Mouse (Mus musculus): ENCODE measurements at regions not wholly inside any gene's neighbourhood (a gene's known extent, or its start where the extent isn't known, plus 50 kb on each side); places are given as distances from the start of the nearest gene placed in this dataset.

GRCm38 (mm10) chr13:118849541-118849940 lies 179.9 kb downstream of the Fgf10 start:
- no peak for ATAC-seq
- H3K4me1 ChIP-seq (replicated peaks): no peaks in the 10 kb centered on the region
- H3K9me3 ChIP-seq: no peaks in the 10 kb centered on the region
- H3K9ac ChIP-seq: no peak overlapping the region
- no peak overlapping the region for H3K27ac ChIP-seq
- 85% methylated on average over 5 of the region's 5 CpGs for WGBS
- H3K36me3 ChIP-seq: no peaks in the 10 kb centered on the region
- H3K4me2 ChIP-seq (replicated peaks): no peak overlapping the region
- H3K4me3 ChIP-seq (replicated peaks): no peak overlapping the region
- H3K27me3 ChIP-seq (replicated peaks): no peaks in the 10 kb centered on the region

DNA sequence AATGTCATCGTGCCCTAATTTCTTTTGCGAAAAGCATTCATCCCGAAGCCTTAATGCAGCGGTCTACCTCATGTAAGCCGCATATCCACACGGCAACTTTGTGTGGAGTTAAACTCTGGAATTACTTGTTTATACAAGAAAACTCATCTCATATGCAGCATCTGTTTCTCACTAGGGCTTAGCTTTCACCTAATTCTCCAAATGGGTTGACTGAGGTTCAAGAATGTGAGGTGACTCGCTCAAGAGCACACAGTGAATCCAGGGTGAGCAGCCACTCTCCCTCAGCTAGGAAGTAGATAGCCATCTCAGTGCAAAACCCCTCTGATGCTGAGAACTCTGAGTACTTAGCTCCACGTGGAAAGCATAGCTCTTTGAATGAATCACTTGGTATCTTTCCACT lies 181.1 kb downstream of the Fgf10 start:
- ATAC-seq: no peak
- Histone ChIP-seq H3K4me2 (replicated peaks) (no peak overlapping the region), H3K27ac (no peak overlapping the region), H3K27me3 (replicated peaks) (no peaks in the 10 kb centered on the region), H3K36me3 (no peaks in the 10 kb centered on the region), H3K9ac (no peak overlapping the region), H3K4me1 (replicated peaks) (no peaks in the 10 kb centered on the region), H3K4me3 (replicated peaks) (no peak overlapping the region), H3K9me3 (no peaks in the 10 kb centered on the region)
- 83% methylated on average over 8 of the region's 8 CpGs for WGBS

DNA sequence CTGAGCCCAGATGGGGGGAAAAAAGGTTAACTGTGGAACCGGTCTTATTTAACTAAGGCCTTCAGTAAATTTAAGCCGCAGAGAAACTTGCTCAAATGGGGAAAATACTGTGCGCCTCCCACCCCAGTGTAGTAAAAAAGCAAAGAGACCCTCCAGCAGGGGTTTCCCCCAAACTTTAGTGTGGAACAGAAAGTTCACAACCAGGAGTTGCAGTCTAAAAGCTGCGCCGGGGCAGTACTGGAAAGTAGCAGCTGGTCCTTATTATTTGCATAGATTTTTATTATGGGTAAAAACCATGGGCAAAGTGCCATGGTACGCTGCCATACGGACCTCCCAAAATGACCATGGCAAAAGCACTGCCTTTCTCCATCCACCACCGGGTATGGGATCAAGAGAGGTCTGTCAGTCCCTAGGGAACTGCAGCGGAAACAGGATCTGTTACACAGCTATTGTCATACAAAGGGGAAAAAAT lies 216.8 kb downstream of the Fgf10 start:
- Histone ChIP-seq H3K27me3 (replicated peaks) (no peaks in the 10 kb centered on the region), H3K9me3 (no peaks in the 10 kb centered on the region), H3K36me3 (no peaks in the 10 kb centered on the region), H3K4me2 (replicated peaks) (no peak overlapping the region), H3K4me1 (replicated peaks) (no peaks in the 10 kb centered on the region), H3K4me3 (replicated peaks) (no peak overlapping the region), H3K27ac (no peak overlapping the region), H3K9ac (no peak overlapping the region)
- ATAC-seq: no peak
- WGBS: 78% methylated on average over 9 of the region's 9 CpGs

GRCm38 (mm10) chr13:118895079-118895478 lies 225.5 kb downstream of the Fgf10 start:
- 86% methylated on average over 4 of the region's 4 CpGs for WGBS
- Histone ChIP-seq H3K27ac (no peak overlapping the region), H3K4me2 (replicated peaks) (no peak overlapping the region), H3K27me3 (replicated peaks) (no peaks in the 10 kb centered on the region), H3K36me3 (no peaks in the 10 kb centered on the region), H3K4me3 (replicated peaks) (no peak overlapping the region), H3K9ac (no peak overlapping the region), H3K4me1 (replicated peaks) (no peaks in the 10 kb centered on the region), H3K9me3 (no peaks in the 10 kb centered on the region)
- ATAC-seq: no peak

GRCm38 (mm10) chr13:118901950-118902349 lies 232.4 kb downstream of the Fgf10 start:
- no peak for ATAC-seq

GRCm38 (mm10) chr13:118910351-118910750 lies 240.8 kb downstream of the Fgf10 start:
- Histone ChIP-seq H3K4me1 (replicated peaks) (no peaks in the 10 kb centered on the region), H3K4me3 (replicated peaks) (no peak overlapping the region), H3K9ac (no peak overlapping the region), H3K4me2 (replicated peaks) (no peak overlapping the region), H3K9me3 (no peaks in the 10 kb centered on the region), H3K36me3 (no peaks in the 10 kb centered on the region), H3K27me3 (replicated peaks) (no peaks in the 10 kb centered on the region), H3K27ac (no peak overlapping the region)
- 90% methylated on average over 2 of the region's 2 CpGs for WGBS
- ATAC-seq: no peak

More at GRCm38 (mm10) chr13:118901950-118902349, 232.4 kb downstream of the Fgf10 start:
- Histone ChIP-seq H3K27me3 (replicated peaks) (no peaks in the 10 kb centered on the region), H3K9me3 (no peaks in the 10 kb centered on the region), H3K4me1 (replicated peaks) (no peaks in the 10 kb centered on the region), H3K27ac (no peak overlapping the region), H3K36me3 (no peaks in the 10 kb centered on the region), H3K9ac (no peak overlapping the region), H3K4me3 (replicated peaks) (no peak overlapping the region), H3K4me2 (replicated peaks) (no peak overlapping the region)
- WGBS: 88% methylated on average over 2 of the region's 2 CpGs

- H3K4me1 ChIP-seq (replicated peaks): no peaks in the 10 kb centered on the region
- whole genome bisulfite sequencing: 84% methylated on average over 3 of the region's 3 CpGs
- no peaks in the 10 kb centered on the region for H3K36me3 ChIP-seq
- no peak overlapping the region for H3K4me2 ChIP-seq (replicated peaks)
- H3K4me3 ChIP-seq (replicated peaks): no peak overlapping the region
- no peaks in the 10 kb centered on the region for H3K27me3 ChIP-seq (replicated peaks)
- no peaks in the 10 kb centered on the region for H3K9me3 ChIP-seq
- H3K27ac ChIP-seq: no peak overlapping the region
- no peak for ATAC-seq
- no peak overlapping the region for H3K9ac ChIP-seq
Measured at GRCm38 (mm10) chr13:118940786-118941185, 271.2 kb downstream of the Fgf10 start.

- Histone ChIP-seq H3K9ac (no peak overlapping the region), H3K4me1 (replicated peaks) (no peaks in the 10 kb centered on the region), H3K27me3 (replicated peaks) (no peaks in the 10 kb centered on the region), H3K4me2 (replicated peaks) (no peak overlapping the region), H3K4me3 (replicated peaks) (no peak overlapping the region), H3K27ac (no peak overlapping the region), H3K9me3 (no peaks in the 10 kb centered on the region), H3K36me3 (no peaks in the 10 kb centered on the region)
- no peak for ATAC-seq
- 84% methylated on average over 3 of the region's 3 CpGs for WGBS
Measured at GRCm38 (mm10) chr13:118966120-118966676, 296.6 kb downstream of the Fgf10 start.

DNA sequence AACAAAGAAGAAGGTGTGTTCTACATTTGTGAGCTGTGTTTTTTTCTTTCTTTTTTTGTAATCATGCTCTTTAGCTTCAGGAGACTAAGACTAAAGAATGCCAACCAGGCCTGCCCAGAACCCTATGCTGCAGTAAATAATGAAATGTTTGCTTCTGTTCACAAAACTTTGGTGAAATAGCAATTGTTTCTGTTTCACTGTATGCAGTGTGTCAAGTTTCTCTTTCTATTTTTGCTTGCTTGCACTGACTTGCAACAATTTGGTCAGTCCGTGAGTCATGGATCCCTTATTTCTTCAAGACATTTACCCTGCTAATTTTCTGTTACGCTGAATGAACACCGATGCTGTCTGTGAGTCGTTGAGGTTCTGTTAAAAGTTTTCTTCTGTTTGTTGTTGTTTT lies 298.1 kb downstream of the Fgf10 start:
- Histone ChIP-seq H3K4me1 (replicated peaks) (no peaks in the 10 kb centered on the region), H3K27me3 (replicated peaks) (no peaks in the 10 kb centered on the region), H3K4me3 (replicated peaks) (no peak overlapping the region), H3K4me2 (replicated peaks) (no peak overlapping the region), H3K27ac (no peak overlapping the region), H3K36me3 (no peaks in the 10 kb centered on the region), H3K9ac (no peak overlapping the region), H3K9me3 (no peaks in the 10 kb centered on the region)
- 83% methylated on average over 4 of the region's 4 CpGs for WGBS
- ATAC-seq: no peak

DNA sequence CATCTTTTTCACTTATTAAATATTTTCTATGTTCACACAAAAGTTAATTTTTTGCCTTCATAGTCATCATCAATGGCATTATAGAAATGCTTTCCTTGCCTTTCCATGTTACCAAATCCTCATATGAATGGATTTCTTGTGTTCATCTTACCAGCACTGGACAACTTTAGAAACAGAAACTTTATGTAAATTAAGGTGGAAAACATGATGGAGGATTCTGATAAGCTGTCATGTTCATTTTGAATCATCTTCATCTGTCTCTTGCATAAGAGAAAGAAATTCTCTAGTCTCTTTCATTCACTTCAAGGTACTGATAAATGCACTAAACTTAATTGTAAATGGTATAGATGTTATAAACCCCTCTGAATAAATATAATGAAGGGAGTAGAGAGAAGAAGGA lies 305.4 kb downstream of the Fgf10 start:
- no peak for ATAC-seq
- Histone ChIP-seq H3K27ac (no peak overlapping the region), H3K4me3 (replicated peaks) (no peak overlapping the region), H3K9me3 (no peaks in the 10 kb centered on the region), H3K4me2 (replicated peaks) (no peak overlapping the region), H3K9ac (no peak overlapping the region), H3K27me3 (replicated peaks) (no peaks in the 10 kb centered on the region), H3K36me3 (no peaks in the 10 kb centered on the region), H3K4me1 (replicated peaks) (no peaks in the 10 kb centered on the region)

DNA sequence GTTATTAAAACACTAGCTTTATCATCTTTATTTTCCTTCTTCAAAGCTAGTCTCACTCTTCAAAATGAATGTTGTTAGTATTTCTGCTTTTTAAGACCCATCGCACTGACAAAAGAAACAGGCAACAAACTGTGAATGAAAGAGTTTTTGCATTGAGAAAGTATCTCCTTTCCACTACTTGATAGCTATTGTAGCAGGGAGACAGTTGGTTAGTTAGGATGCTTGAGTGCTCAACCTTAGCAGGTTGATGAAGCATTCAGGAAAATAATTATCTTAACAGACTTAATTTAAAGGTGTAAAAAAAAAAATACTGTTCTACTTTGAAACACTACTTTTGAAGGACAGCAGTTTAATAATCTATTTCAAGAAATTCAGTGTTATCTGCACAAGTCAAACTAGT lies 305.9 kb downstream of the Fgf10 start:
- Histone ChIP-seq H3K27me3 (replicated peaks) (no peaks in the 10 kb centered on the region), H3K4me3 (replicated peaks) (no peak overlapping the region), H3K27ac (no peak overlapping the region), H3K9me3 (no peaks in the 10 kb centered on the region), H3K36me3 (no peaks in the 10 kb centered on the region), H3K4me2 (replicated peaks) (no peak overlapping the region), H3K9ac (no peak overlapping the region), H3K4me1 (replicated peaks) (no peaks in the 10 kb centered on the region)
- 84% methylated on average over 1 of the region's 1 CpGs for WGBS
- ATAC-seq: no peak

- Histone ChIP-seq H3K9ac (no peak overlapping the region), H3K4me3 (replicated peaks) (no peak overlapping the region), H3K9me3 (no peaks in the 10 kb centered on the region), H3K4me2 (replicated peaks) (no peak overlapping the region), H3K36me3 (no peaks in the 10 kb centered on the region), H3K4me1 (replicated peaks) (no peaks in the 10 kb centered on the region), H3K27me3 (replicated peaks) (no peaks in the 10 kb centered on the region), H3K27ac (no peak overlapping the region)
- WGBS: 49% methylated on average over 5 of the region's 5 CpGs
- peak; percentile 65 for ATAC-seq
Measured at GRCm38 (mm10) chr13:118979505-118979904, 309.9 kb downstream of the Fgf10 start.

GRCm38 (mm10) chr13:118981196-118981810 lies 311.7 kb downstream of the Fgf10 start:
- 81% methylated on average over 10 of the region's 10 CpGs for WGBS
- ATAC-seq: no peak

More at GRCm38 (mm10) chr13:118981196-118981810, 311.7 kb downstream of the Fgf10 start:
- H3K36me3 ChIP-seq: no peaks in the 10 kb centered on the region
- H3K9me3 ChIP-seq: no peaks in the 10 kb centered on the region
- H3K27ac ChIP-seq: no peak overlapping the region
- H3K4me2 ChIP-seq (replicated peaks): no peak overlapping the region
- H3K4me1 ChIP-seq (replicated peaks): no peaks in the 10 kb centered on the region
- no peaks in the 10 kb centered on the region for H3K27me3 ChIP-seq (replicated peaks)
- H3K9ac ChIP-seq: no peak overlapping the region
- H3K4me3 ChIP-seq (replicated peaks): no peak overlapping the region

Data from intestine, embryonic 15.5 days (tissue).